Mouse (Mus musculus): ENCODE data around the gene Rab11fip3. TPM values are rescaled to one million over a fixed set of nuclear protein-coding genes. Genes with fewer than 3 reads are reported as not detected.
A peak's percentile ranks its signal among the peaks of the same experiment; 100 is the strongest.

Rab11fip3 gene
- polyA plus RNA-seq, 1 experiment, result 15.2 TPM

DNA sequence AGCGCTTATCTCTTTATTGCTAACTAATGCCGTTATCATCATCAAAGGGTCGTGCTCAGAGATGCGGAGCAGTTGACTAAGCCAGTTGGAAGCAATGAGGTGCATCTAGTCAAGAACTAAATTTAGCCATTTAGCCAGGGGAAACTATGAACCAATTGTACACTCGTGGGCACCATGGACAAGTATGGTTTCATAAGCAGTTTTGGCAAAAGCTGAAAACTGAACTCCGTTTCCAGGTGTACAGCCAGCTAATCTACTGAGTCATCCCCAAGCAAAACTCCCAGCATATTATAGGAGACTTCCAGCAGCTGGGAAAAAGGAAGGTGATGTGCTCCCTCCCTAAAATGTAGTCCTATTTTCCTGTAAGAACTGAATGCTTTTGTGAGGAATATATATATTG is 781 bp upstream of the Rab11fip3 start:
- H3K27me3 ChIP-seq (ENCODE audit: control insufficient read depth, insufficient read depth, insufficient read length), result peaks cover 3% of the 10 kb centered on the region
- TF ChIP-seq MAX (IDR thresholded peaks at IDR 0.05) (no peak), USF1 (IDR thresholded peaks at IDR 0.05; ENCODE audit: low read depth) (no peak), FOSL1 (IDR thresholded peaks at IDR 0.05; ENCODE audit: insufficient read depth, low read length, poor library complexity, severe bottlenecking) (no peak), MYOD1 (IDR thresholded peaks at IDR 0.05; ENCODE audit: control insufficient read depth, insufficient read length, low read depth) (no peak), CTCF (IDR thresholded peaks at IDR 0.05; ENCODE audit: control insufficient read depth, insufficient read depth, insufficient read length) (no peak), MYOG (IDR thresholded peaks at IDR 0.05; ENCODE audit: control insufficient read depth, extremely low read depth, insufficient read length) (no peak), CEBPB (IDR thresholded peaks at IDR 0.05; ENCODE audit: low read depth) (no peak)

GRCm38 (mm10) chr17:26068024-26068830 is 1.1 kb downstream of the Rab11fip3 start:
- peaks cover 12% of the 10 kb centered on the region for H3K36me3 ChIP-seq (ENCODE audit: control insufficient read depth, insufficient read depth)
- H3K79me2 ChIP-seq (ENCODE audit: control insufficient read depth, insufficient read depth), result peaks cover 53% of the 10 kb centered on the region
- peak overlapping the region; percentile 51 for H3K4me3 ChIP-seq (ENCODE audit: insufficient read depth, poor library complexity, severe bottlenecking)
- TF ChIP-seq MYOD1 (IDR thresholded peaks at IDR 0.05; ENCODE audit: control insufficient read depth, insufficient read length, low read depth) (no peak), CEBPB (IDR thresholded peaks at IDR 0.05; ENCODE audit: low read depth) (no peak), MYOG (IDR thresholded peaks at IDR 0.05; ENCODE audit: control insufficient read depth, extremely low read depth, insufficient read length) (no peak), CTCF (IDR thresholded peaks at IDR 0.05; ENCODE audit: control insufficient read depth, insufficient read depth, insufficient read length) (no peak), USF1 (IDR thresholded peaks at IDR 0.05; ENCODE audit: low read depth) (no peak), FOSL1 (IDR thresholded peaks at IDR 0.05; ENCODE audit: insufficient read depth, low read length, poor library complexity, severe bottlenecking) (no peak), MAX (IDR thresholded peaks at IDR 0.05) (no peak)
- peak overlapping the region; percentile 94 for H3ac ChIP-seq (ENCODE audit: control insufficient read depth, insufficient read length, low read depth)
- no peaks in the 10 kb centered on the region for H3K27me3 ChIP-seq (ENCODE audit: control insufficient read depth, insufficient read depth, insufficient read length)
- peaks cover 29% of the 10 kb centered on the region for H3K79me3 ChIP-seq (ENCODE audit: low read depth)

More for the DNA sequence above, 781 bp upstream of the Rab11fip3 start:
- Histone ChIP-seq H3ac (ENCODE audit: control insufficient read depth, insufficient read length, low read depth) (no peak overlapping the region), H3K4me3 (ENCODE audit: insufficient read depth, poor library complexity, severe bottlenecking) (no peak overlapping the region), H3K79me3 (ENCODE audit: low read depth) (peaks cover 23% of the 10 kb centered on the region), H3K79me2 (ENCODE audit: control insufficient read depth, insufficient read depth) (peaks cover 34% of the 10 kb centered on the region), H3K36me3 (ENCODE audit: control insufficient read depth, insufficient read depth) (peaks cover 2% of the 10 kb centered on the region)

DNA sequence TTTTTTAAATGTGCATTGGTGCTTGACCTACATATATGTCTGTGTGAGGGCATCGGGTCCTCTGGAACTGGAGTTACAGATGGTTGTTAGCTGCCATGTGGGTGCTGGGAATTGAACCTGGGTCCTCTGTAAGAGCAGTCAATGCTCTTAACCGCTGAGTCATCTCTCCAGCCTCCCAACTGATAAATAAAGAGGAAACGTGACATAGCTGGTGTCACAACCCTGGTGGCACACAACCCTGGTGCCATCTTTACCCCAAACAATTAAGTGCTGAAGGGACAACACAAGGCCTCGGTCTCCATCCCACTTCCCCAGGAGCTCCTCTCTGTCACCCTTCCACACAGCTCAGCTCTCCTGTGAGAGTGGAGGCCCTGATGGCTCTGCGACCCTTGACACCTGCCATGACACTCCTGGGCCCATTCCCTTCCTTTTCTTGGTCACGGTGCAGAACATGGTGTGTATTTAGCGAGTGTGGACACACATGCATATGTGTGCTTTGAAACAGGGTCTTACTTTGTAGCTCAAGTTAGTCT is 2.8 kb downstream of the Rab11fip3 start:
- no peak overlapping the region for H3ac ChIP-seq (ENCODE audit: control insufficient read depth, insufficient read length, low read depth)
- H3K4me3 ChIP-seq (ENCODE audit: insufficient read depth, poor library complexity, severe bottlenecking), result no peak overlapping the region
- H3K36me3 ChIP-seq (ENCODE audit: control insufficient read depth, insufficient read depth), result peaks cover 19% of the 10 kb centered on the region
- peaks cover 35% of the 10 kb centered on the region for H3K79me3 ChIP-seq (ENCODE audit: low read depth)
- no peaks in the 10 kb centered on the region for H3K27me3 ChIP-seq (ENCODE audit: control insufficient read depth, insufficient read depth, insufficient read length)
- TF ChIP-seq MYOD1 (IDR thresholded peaks at IDR 0.05; ENCODE audit: control insufficient read depth, insufficient read length, low read depth) (no peak), CTCF (IDR thresholded peaks at IDR 0.05; ENCODE audit: control insufficient read depth, insufficient read depth, insufficient read length) (no peak)
- H3K79me2 ChIP-seq (ENCODE audit: control insufficient read depth, insufficient read depth), result peaks cover 70% of the 10 kb centered on the region

GRCm38 (mm10) chr17:26064916-26065315 is 4.4 kb downstream of the Rab11fip3 start:
- H3K27me3 ChIP-seq (ENCODE audit: control insufficient read depth, insufficient read depth, insufficient read length), result no peaks in the 10 kb centered on the region
- no peak overlapping the region for H3K4me3 ChIP-seq (ENCODE audit: insufficient read depth, poor library complexity, severe bottlenecking)
- peaks cover 21% of the 10 kb centered on the region for H3K36me3 ChIP-seq (ENCODE audit: control insufficient read depth, insufficient read depth)
- peaks cover 80% of the 10 kb centered on the region for H3K79me2 ChIP-seq (ENCODE audit: control insufficient read depth, insufficient read depth)
- peaks cover 42% of the 10 kb centered on the region for H3K79me3 ChIP-seq (ENCODE audit: low read depth)
- no peak overlapping the region for H3ac ChIP-seq (ENCODE audit: control insufficient read depth, insufficient read length, low read depth)
- no peak for TF ChIP-seq MAX (IDR thresholded peaks at IDR 0.05)
- no peak for TF ChIP-seq CTCF (IDR thresholded peaks at IDR 0.05; ENCODE audit: control insufficient read depth, insufficient read depth, insufficient read length)
- no peak for TF ChIP-seq MYOD1 (IDR thresholded peaks at IDR 0.05; ENCODE audit: control insufficient read depth, insufficient read length, low read depth)
- no peak for TF ChIP-seq CEBPB (IDR thresholded peaks at IDR 0.05; ENCODE audit: low read depth)
- TF ChIP-seq MYOG (IDR thresholded peaks at IDR 0.05; ENCODE audit: control insufficient read depth, extremely low read depth, insufficient read length), result no peak
- no peak for TF ChIP-seq USF1 (IDR thresholded peaks at IDR 0.05; ENCODE audit: low read depth)
- TF ChIP-seq FOSL1 (IDR thresholded peaks at IDR 0.05; ENCODE audit: insufficient read depth, low read length, poor library complexity, severe bottlenecking), result no peak

- peaks cover 16% of the 10 kb centered on the region for H3K79me3 ChIP-seq (ENCODE audit: low read depth)
These were observed 11.4 kb downstream of the Rab11fip3 start for GRCm38 (mm10) chr17:26057787-26058567.

More at GRCm38 (mm10) chr17:26057787-26058567, 11.4 kb downstream of the Rab11fip3 start:
- Histone ChIP-seq H3K27me3 (ENCODE audit: control insufficient read depth, insufficient read depth, insufficient read length) (no peaks in the 10 kb centered on the region), H3K79me2 (ENCODE audit: control insufficient read depth, insufficient read depth) (peaks cover 36% of the 10 kb centered on the region), H3K4me3 (ENCODE audit: insufficient read depth, poor library complexity, severe bottlenecking) (no peak overlapping the region), H3K36me3 (ENCODE audit: control insufficient read depth, insufficient read depth) (peaks cover 29% of the 10 kb centered on the region), H3ac (ENCODE audit: control insufficient read depth, insufficient read length, low read depth) (no peak overlapping the region)
- TF ChIP-seq CEBPB (IDR thresholded peaks at IDR 0.05; ENCODE audit: low read depth) (no peak), USF1 (IDR thresholded peaks at IDR 0.05; ENCODE audit: low read depth) (no peak), FOSL1 (IDR thresholded peaks at IDR 0.05; ENCODE audit: insufficient read depth, low read length, poor library complexity, severe bottlenecking) (no peak), MYOD1 (IDR thresholded peaks at IDR 0.05; ENCODE audit: control insufficient read depth, insufficient read length, low read depth) (no peak), CTCF (IDR thresholded peaks at IDR 0.05; ENCODE audit: control insufficient read depth, insufficient read depth, insufficient read length) (no peak), MAX (IDR thresholded peaks at IDR 0.05) (no peak), MYOG (IDR thresholded peaks at IDR 0.05; ENCODE audit: control insufficient read depth, extremely low read depth, insufficient read length) (no peak)
